Mouse (Mus musculus) cerebellum, adult 11-12 months (tissue): Measurements from ENCODE around the gene Spaca7.
"Not testable (repeated sequence)": the region's sequence is repeated elsewhere in the genome, so short reads cannot be mapped to it uniquely, and the experiment has no call there.

Experiments
- DNase-seq: peaks from one replicate; pipeline ENCODE4 v3.0.0; 2022

Gene Spaca7

GRCm38 (mm10) chr8:12613201-12613600, 40.4 kb downstream of the Spaca7 start:
- DNase-seq, result no peak

DNA sequence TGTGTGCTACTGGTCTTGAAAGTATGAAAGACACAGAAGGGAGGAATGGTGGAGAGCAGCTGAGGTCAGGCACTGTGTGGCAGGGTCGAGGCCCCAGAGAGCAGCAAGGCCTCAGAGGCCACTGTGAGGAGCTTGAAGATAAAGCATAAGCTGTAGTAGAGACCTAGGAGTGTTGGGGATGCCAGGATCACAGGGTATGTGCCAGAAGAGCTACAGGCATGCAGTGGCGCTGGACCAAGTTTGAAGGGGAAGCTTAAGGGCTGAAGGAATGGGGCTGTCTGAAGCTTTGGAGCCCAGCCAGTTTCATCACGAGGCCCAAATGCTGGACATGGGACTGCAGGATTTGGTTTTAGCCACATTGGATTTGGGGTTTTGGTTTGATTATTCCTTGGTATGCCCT, 44.5 kb downstream of the Spaca7 start:
- DNase-seq, result not testable (repeated sequence)

DNA sequence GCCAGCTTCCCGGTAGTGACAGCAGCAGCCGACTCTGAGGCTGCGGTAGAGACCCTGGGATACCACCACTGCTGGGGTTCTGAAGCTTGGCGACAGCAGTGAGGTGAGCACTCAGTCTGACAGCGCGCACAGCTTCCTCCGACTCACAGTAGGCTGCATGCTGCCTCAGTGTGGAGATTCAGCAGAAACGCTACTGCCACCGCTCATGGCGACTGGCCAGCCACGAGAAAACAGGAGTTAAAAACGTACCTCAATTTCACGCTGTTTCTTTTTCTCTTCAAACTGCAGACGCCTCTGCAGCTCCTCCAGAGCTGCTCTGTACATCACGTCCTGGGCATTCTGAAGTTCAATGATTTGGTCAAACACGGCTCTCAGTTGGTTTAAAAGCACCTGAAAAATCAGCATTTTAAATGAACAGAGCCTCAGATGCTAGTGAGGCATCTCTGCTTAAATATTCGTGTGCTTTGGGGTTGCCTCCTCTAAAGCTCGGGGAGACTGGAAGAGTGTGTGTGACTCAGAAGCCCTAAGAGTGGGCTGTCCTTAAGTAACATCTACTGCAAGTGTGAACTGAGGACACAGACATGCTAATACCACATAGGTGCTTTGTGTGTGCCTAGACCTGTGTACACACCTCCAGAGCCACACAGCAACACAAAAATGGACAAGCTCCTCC, 48.9 kb downstream of the Spaca7 start:
- no peak for DNase-seq

DNA sequence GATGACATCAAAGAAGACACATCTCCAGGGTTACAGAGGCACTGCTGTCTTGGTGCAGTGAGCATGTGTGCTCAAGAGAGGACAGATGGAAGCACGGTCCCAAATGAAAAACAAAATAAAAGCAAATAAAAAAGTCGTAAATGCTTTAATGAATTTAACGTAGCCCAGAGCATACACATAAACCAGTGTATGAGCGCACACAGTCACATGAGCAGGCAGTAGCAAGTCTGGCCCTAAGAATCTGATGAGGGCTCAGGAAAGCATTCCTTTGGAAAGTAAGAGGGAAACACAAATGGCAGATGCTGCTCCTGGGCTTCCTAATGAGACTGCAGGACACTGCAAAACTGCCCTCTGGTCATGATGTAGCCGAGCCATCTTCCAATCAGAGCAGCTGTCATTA, 53.1 kb downstream of the Spaca7 start:
- DNase-seq, result no peak

DNA sequence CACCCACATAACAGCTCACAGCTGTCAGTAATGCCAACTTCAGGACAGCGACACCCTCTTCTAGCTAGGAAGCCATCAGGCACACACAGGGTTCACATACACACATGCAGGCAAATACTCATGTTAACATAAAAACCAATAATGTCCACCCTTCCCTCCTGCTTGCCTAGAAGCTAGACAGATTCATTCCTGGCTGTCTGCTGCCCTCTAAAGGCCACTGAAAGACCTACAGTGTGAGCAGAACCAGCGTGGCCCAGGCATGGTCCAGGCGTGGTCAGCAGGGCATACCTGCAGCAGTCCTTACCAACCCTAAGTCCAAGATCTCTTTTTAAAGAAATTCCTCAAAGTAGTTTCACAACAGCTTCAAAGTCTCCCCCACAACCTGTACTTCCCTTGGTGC, 56.2 kb downstream of the Spaca7 start:
- peak; percentile 18 for DNase-seq

DNA sequence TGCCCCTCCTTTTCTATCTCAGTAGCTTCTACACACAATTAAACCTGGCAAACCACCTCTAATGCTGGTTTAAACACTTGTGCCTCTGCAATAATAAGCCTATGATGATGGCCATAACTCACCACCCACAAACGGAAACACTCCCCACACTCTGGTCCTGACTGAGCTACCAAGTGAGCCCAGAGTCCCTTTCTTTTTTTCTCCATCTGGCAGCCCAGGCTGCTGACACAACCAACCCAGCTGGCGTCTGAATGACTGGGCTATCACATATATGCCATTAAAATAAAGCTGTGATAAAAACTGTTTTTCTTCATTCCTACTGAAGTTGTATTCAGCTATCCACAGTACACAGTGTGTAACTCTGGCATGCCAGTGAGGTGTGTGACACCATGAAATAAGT, 62.5 kb downstream of the Spaca7 start:
- DNase-seq, result no peak

DNA sequence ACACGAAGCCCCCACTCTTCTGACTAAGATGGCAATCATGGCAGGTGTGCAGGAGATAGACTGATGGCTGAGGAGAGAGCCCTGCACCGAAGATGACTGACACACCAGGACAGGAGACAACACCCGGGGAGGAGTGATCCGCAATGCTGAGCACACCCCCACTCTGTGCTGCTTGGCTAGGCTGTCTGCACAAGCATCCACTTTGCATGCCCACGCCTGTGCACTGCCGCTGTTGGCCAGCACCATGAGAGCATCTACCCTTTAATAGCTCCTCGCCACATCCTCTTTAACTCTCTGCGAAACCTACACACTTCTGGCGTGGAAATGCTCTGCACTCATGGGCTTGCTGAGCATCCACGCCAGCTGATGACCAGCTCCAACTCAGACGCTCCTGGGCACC, 65.6 kb downstream of the Spaca7 start:
- DNase-seq, result no peak

DNA sequence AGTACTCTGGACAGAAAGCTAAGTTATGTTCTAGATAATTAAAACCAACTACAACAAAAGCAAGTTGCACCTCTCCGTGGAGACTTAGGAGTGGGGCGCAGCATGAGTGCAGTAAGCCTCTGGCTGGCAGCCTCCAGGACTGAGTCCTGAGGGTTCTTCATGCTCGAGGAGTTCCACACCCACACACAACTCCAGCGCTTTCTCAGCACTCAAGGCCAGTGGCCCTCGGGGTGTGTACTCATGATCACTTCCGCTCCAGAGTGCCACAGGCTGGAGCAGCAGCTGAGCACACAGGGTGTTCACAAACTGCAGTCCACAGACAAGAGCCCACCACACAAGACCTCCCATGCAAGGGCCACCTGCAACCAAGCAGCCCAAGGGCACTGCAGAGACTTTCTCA, 68.7 kb downstream of the Spaca7 start:
- DNase-seq, result no peak

DNA sequence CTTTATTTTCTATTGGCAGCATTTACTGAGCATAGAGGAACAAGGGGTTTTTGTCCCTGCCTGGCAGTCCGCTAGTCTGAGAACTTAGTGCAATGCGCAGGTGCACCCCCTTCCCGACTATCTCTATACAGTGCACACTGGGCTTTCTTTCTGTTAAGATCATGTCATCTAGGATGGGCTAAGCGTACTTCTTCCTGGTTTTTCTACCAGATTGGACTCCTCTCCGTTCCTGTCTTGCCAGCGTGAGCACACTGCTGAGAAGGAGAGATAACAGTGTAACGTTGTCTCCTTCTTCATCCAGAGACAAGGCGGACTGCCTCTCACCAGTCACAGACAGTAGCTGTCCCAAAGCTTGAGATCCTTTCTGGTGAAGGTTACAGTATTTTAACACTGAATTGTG, 71.5 kb downstream of the Spaca7 start:
- no peak for DNase-seq

- no peak for DNase-seq
These were observed 72.1 kb downstream of the Spaca7 start for GRCm38 (mm10) chr8:12644894-12645293.

- DNase-seq, result no peak
These were observed 73.7 kb downstream of the Spaca7 start for GRCm38 (mm10) chr8:12646536-12646935.

DNA sequence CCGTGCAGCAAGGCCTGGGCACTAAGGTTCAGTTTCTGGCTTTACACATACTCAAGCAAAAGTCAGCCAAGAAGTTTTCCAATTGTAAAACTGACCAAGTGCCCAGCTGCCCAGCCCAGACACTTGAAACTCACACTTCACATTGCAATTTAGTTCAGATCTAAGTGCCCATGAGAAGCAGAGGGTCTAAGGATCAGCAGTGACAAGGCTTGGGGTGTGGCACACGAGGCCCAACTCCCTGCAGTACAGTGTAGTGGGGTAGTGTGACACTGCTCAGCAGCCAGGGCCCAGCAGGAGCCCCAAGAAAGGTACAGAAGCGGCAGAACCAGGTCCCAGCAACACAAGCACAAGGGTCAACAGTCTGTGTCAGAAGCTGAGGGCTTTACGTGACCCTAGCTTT, 76.1 kb downstream of the Spaca7 start:
- no peak for DNase-seq
